Mouse (Mus musculus) midbrain, postnatal 0 days (tissue): ENCODE data around the gene Sgsm2. TPM values are rescaled to one million over a fixed set of nuclear protein-coding genes. Genes with fewer than 3 reads are reported as not detected.

Experiments
- ATAC-seq: fragments of 200-750 bp; cut with Nextera tagmentation; 2 replicates; pipeline ENCODE4 v1.8.0; 2017; ENCODE audit warnings: moderate number of reproducible peaks, mild to moderate bottlenecking, moderate TSS enrichment, moderate library complexity; ENCODE audit not compliant: low FRiP score
- DNase-seq: peaks from one replicate; pipeline ENCODE4 v3.0.0-alpha.2; 2015; ENCODE audit warnings: low spot score
- H3K27ac ChIP-seq: fragments of 300-500 bp; sonication (generic); 2 replicates; pipeline ENCODE4 v1.5.1; 2014; ENCODE audit warnings: low read depth, mild to moderate bottlenecking, low read length, mixed read lengths
- H3K27me3 ChIP-seq: fragments of 300-500 bp; sonication (generic); 2 replicates; pipeline ENCODE4 v1.6.1; 2014; ENCODE audit warnings: low read length, control low read depth, mixed read lengths; ENCODE audit not compliant: insufficient read depth
- H3K36me3 ChIP-seq: fragments of 300-500 bp; sonication (generic); 2 replicates; pipeline ENCODE4 v1.6.1; 2014; ENCODE audit warnings: low read length, control low read depth, mixed read lengths; ENCODE audit not compliant: insufficient read depth
- H3K4me1 ChIP-seq: fragments of 300-500 bp; sonication (generic); 2 replicates; pipeline ENCODE4 v1.6.1; 2014; ENCODE audit warnings: mild to moderate bottlenecking, control low read depth, antibody characterized with exemption, low read length, mixed read lengths; ENCODE audit not compliant: insufficient read depth
- H3K4me2 ChIP-seq: fragments of 300-500 bp; sonication (generic); 2 replicates; pipeline ENCODE4 v1.6.1; 2014; ENCODE audit warnings: low read depth, mild to moderate bottlenecking, low read length, mixed read lengths; ENCODE audit not compliant: poor library complexity, severe bottlenecking
- H3K4me3 ChIP-seq: fragments of 300-500 bp; sonication (generic); 2 replicates; pipeline ENCODE4 v1.5.1; 2014; ENCODE audit warnings: low read depth, mild to moderate bottlenecking, low read length, moderate library complexity
- H3K9ac ChIP-seq: fragments of 300-500 bp; sonication (generic); replicated peaks from 2 replicates; pipeline ENCODE4 v1.6.1; 2014; ENCODE audit warnings: mild to moderate bottlenecking, low read length, moderate library complexity, mixed read lengths; ENCODE audit not compliant: poor library complexity, severe bottlenecking
- H3K9me3 ChIP-seq: fragments of 300-500 bp; sonication (generic); 2 replicates; pipeline ENCODE4 v1.6.1; 2016; ENCODE audit warnings: low read length, control low read depth
- CTCF ChIP-seq: IDR thresholded peaks from 2 replicates; pipeline ENCODE4 v1.5.1; 2016; ENCODE audit warnings: antibody characterized with exemption, mild to moderate bottlenecking
- WGBS: fragments of 180-500 bp; shearing (Covaris S2); extraction: QIAGEN DNeasy Blood & Tissue Kit; methylation state at CpG from one replicate; pipeline ENCODE4 v1.1.7; 2014; 5-methylcytosine and 5-hydroxymethylcytosine counted together
- polyA plus RNA-seq: library from polyadenylated mRNA; unstranded; fragments of >200 nt; fragmentation: Nextera tagmentation; extraction: Ambion mirVana; gene quantifications from 2 replicates; pipeline ENCODE4 v1.2.1, GENCODE M21; 2015
- total RNA-seq: library from RNA; depleted of rRNA; stranded (reverse); fragments of >200 nt; gene quantifications from 2 replicates; pipeline ENCODE4 v1.2.3, GENCODE M21; 2014

Gene Sgsm2
- total and polyA plus RNA-seq, 2 experiments from 2014 or later: 28.8 to 49.1 TPM

DNA sequence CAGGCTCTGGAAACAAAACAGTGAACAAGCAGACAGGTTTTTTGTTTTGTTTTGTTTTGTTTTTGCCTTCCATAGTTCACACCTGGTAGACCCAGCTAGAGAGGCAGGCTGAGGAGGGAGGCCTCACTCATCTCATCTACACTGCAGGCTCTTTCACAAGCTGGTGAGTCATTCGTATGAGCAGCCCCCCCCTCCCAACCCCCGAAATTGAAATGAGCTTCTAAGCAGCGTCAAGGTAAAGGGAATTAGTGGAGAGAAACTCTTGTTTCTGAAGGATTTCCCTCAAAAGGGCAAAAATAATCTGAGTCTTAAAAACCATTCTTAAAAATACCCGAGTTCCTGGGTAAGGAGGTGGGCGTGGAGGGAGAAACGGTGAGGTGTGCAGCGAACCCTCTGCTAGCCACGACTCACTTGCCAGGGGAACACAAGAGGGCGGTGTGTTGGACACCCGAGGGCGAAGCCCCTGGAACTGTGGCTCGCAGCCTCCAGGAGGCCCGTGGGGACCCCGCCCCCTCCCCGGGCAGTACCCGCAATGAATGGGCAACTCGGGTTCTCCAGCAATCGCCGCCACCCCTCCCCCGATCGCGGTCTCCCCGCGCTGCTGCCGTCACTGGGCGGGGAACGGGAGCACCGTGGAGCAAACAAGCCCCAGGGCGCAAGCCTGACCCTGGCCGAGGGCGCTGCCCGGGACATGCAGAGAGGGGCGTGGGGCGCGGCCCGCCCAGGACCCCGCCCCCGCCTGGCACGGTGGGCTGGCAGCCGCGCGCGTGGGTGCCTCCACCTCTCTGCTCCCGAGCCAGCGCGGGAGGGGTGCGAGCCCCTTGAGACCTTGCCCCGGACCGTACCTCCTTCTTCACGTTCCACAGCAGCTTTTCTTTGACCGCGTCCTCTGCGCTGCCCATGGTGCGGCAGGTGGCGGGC lies 620 bp downstream of the Sgsm2 start:
- TF ChIP-seq CTCF: peak; percentile 57
- H3K4me2 ChIP-seq: peak overlapping the region; percentile 73
- peak overlapping the region; percentile 84 for H3K9ac ChIP-seq
- H3K4me1 ChIP-seq: peaks cover 5% of the 10 kb centered on the region; the same call in 1 of the 2 replicates
- H3K9me3 ChIP-seq: no peaks in the 10 kb centered on the region
- DNase-seq: peak; percentile 66
- ATAC-seq: peak; percentile 64
- H3K27me3 ChIP-seq: no peaks in the 10 kb centered on the region
- H3K4me3 ChIP-seq: peak overlapping the region; percentile 79
- peaks cover 17% of the 10 kb centered on the region for H3K36me3 ChIP-seq
- under 1% methylated on average over 47 of the region's 55 CpGs for WGBS
- H3K27ac ChIP-seq: peak overlapping the region; percentile 94

DNA sequence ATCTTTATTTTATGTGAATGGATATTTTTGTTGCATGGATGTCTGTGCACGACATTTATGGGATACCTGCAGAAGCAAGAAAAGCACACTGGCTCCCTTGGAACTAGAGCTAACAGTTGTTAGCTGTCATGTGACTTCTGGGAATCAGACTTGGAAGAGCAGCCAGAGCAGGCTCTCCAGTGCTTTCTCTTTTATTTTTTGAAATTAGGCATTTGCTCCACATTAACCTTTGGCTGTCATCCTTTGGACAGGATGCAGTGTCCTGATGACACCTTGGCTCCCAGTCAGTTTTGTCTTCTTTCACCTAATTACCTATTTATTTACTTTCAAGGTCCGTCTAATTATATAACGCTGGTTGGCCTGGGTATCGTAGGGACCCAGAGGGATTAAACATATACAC lies 2.2 kb downstream of the Sgsm2 start:
- 84% methylated on average over 4 of the region's 4 CpGs for WGBS

GRCm38 (mm10) chr11:74883098-74883497 lies 13.8 kb downstream of the Sgsm2 start:
- H3K36me3 ChIP-seq: no peaks in the 10 kb centered on the region
- TF ChIP-seq CTCF: no peak
- ATAC-seq (no peak), DNase-seq (peak; percentile 83)
- no peak overlapping the region for H3K4me3 ChIP-seq
- no peaks in the 10 kb centered on the region for H3K4me1 ChIP-seq
- WGBS: 92% methylated on average over 10 of the region's 10 CpGs
- no peak overlapping the region for H3K4me2 ChIP-seq
- no peaks in the 10 kb centered on the region for H3K27me3 ChIP-seq
- no peak overlapping the region for H3K27ac ChIP-seq
- H3K9ac ChIP-seq: no peak overlapping the region
- H3K9me3 ChIP-seq: no peaks in the 10 kb centered on the region

More for the DNA sequence above, 2.2 kb downstream of the Sgsm2 start:
- Histone ChIP-seq H3K27me3 (no peaks in the 10 kb centered on the region), H3K27ac (no peak overlapping the region), H3K4me3 (no peak overlapping the region), H3K9me3 (no peaks in the 10 kb centered on the region), H3K36me3 (peaks cover 2% of the 10 kb centered on the region; the same call in 1 of the 2 replicates), H3K4me2 (no peak overlapping the region), H3K9ac (no peak overlapping the region), H3K4me1 (peaks cover 5% of the 10 kb centered on the region; the same call in 1 of the 2 replicates)
- TF ChIP-seq CTCF: no peak
- ATAC-seq: no peak
- DNase-seq: no peak

DNA sequence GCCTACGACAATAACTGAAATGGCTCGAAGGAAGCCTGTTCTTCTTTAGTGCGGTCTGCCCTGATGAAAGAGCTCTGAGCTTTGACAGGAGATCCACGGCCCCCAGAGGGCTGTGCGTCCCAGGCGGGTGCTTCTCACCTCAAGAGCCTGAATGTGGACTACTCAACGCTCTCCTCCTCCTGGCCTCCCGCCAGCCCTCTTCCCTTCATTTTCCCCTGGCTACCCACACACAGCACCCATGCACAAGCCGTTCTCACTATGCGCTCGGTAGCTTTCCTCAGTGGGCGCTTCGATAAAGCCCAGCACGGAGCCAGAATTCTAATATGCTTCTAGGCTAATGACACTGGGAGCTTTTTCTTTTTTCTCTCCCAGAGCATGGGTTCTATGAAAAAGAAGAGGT lies 14.9 kb downstream of the Sgsm2 start:
- Histone ChIP-seq H3K4me1 (no peaks in the 10 kb centered on the region), H3K9ac (peak overlapping the region; percentile 9; the same call in 1 of the 2 replicates), H3K9me3 (no peaks in the 10 kb centered on the region), H3K27me3 (no peaks in the 10 kb centered on the region), H3K4me2 (no peak overlapping the region), H3K36me3 (no peaks in the 10 kb centered on the region), H3K27ac (0 out of 2 replicates have a peak overlapping the region, but pooled peaks have one; percentile 26), H3K4me3 (no peak overlapping the region)
- WGBS: 58% methylated on average over 14 of the region's 14 CpGs
- no peak for ATAC-seq
- no peak for DNase-seq
- TF ChIP-seq CTCF: no peak

- Histone ChIP-seq H3K4me3 (no peak overlapping the region), H3K36me3 (no peaks in the 10 kb centered on the region), H3K27me3 (no peaks in the 10 kb centered on the region), H3K9ac (no peak overlapping the region), H3K4me2 (no peak overlapping the region), H3K27ac (no peak overlapping the region), H3K9me3 (no peaks in the 10 kb centered on the region), H3K4me1 (0 out of 2 replicates have a peak, but pooled peaks cover 3% of the 10 kb centered on the region)
- DNase-seq (no peak), ATAC-seq (no peak)
- TF ChIP-seq CTCF: no peak
- WGBS: 84% methylated on average over 9 of the region's 9 CpGs
Measured at GRCm38 (mm10) chr11:74880999-74881398, 15.9 kb downstream of the Sgsm2 start.

DNA sequence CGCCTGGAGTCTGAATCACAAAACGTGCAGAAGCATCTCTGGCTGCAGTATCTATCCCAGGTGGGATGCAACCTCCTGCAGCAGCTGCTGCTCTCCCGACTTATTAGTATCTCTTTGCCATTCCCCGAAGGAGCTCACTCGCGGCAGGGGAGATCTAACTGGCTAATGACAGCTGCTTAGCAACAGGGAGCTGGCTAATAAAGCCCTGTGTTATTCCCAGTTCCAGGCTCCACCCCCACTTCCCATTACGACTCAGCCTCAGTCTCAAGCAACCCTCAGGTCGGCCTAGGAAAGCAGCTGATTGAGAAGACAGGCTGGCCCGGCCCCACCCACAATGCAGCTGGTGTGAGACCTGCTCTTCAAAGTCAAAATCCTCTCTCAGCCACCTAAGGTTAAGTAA lies 20.1 kb downstream of the Sgsm2 start:
- no peaks in the 10 kb centered on the region for H3K36me3 ChIP-seq
- no peaks in the 10 kb centered on the region for H3K9me3 ChIP-seq
- ATAC-seq (peak; percentile 91), DNase-seq (peak; percentile 93)
- WGBS: under 1% methylated on average over 9 of the region's 9 CpGs
- H3K9ac ChIP-seq: peak overlapping the region; percentile 29; the same call in 1 of the 2 replicates
- H3K4me1 ChIP-seq: 0 out of 2 replicates have a peak, but pooled peaks cover 6% of the 10 kb centered on the region
- H3K27me3 ChIP-seq: no peaks in the 10 kb centered on the region
- H3K27ac ChIP-seq: peak overlapping the region; percentile 77
- TF ChIP-seq CTCF: no peak
- peak overlapping the region; percentile 11; the same call in 1 of the 2 replicates for H3K4me3 ChIP-seq
- peak overlapping the region; percentile 43 for H3K4me2 ChIP-seq
